Mouse (Mus musculus): ENCODE data around the gene Prkaa2. TPM values are rescaled to one million over a fixed set of nuclear protein-coding genes. Genes with fewer than 3 reads are reported as not detected.

Prkaa2 gene
- total RNA-seq, 2 experiments from 2014 or later = 66.3 to 68.0 TPM

Other genes starting within 250 kb of the Prkaa2 start
- gene C8a, start 233.5 kb downstream of the Prkaa2 start, total RNA-seq (2021) = not detected
- not detected for gene Fyb2, start 196.4 kb downstream of the Prkaa2 start, total RNA-seq (2021)
- gene Plpp3, start 47.5 kb upstream of the Prkaa2 start, total RNA-seq (2021) = 10 to 100 TPM; 78.5 to 81.2 TPM

Data from heart, postnatal 14 days (tissue).